Mouse (Mus musculus) cerebellum, adult 9-11 months (tissue): Measurements from ENCODE around the gene Clip2.
A peak's percentile ranks its signal among the peaks of the same experiment; 100 is the strongest.
"Not testable (repeated sequence)": the region's sequence is repeated elsewhere in the genome, so short reads cannot be mapped to it uniquely, and the experiment has no call there.

ENCODE experiments used
- DNase-seq: peaks from one replicate; pipeline ENCODE4 v3.0.0; 2022

Clip2 gene

DNA sequence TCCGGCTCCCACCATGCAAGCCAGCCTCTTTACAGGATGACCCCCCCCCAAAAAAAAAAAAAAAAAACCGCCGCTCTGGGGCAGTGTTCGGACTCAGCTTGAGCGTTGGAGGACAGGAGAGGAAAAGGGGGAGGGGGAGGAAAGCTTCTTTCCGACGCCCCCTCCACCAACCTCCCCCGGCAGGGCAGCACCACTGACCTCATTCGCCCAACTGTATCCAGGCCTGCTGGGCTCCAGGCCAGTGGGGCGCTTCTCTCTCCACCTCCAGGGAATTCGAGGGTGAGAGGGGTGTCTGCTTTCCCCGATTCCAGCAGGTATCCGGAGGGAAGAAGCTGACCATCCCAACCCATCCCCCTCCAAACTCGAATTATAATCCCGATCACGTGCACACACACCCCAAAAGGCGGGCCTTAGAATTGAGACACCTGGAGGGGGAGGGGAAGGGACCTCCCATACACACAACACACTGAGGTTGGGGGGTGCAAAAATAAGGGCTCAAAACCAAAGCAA, 96.3 kb downstream of the Clip2 start:
- peak; percentile 70 for DNase-seq

DNA sequence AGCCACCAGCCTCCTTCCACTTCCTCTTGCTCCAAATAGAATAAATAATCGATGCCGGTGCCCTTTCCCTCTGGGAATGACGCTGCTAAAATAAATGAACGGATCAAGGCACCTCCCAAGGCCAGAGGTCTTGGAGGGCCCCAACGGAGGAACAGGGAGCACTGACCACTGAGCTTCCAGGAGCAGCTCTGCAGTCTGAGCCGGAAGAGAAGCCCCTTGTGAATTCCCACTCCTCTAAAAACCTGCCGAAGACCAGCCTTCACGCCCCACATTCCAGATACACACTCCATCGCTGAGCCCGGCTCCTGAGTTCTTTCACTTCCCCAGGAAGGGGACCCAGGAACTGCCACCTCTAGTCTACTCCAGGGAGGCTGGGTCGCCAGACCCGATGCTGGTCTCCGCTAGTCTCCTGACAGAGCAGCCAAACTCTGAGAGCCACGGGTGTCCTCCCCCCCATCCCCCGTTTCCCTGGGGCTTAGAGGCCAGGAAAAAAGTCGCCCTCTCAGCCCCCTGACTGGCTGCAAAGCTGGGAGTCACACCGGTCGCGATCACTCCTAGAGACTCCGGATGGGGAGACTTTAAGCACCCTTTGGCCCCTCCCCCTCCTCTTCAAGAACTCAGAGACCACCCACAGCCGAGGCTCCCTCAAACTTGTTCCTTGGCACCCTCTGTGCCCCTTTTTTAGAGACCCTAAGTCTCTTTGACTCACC, 96.9 kb downstream of the Clip2 start:
- peak; percentile 45 for DNase-seq

DNA sequence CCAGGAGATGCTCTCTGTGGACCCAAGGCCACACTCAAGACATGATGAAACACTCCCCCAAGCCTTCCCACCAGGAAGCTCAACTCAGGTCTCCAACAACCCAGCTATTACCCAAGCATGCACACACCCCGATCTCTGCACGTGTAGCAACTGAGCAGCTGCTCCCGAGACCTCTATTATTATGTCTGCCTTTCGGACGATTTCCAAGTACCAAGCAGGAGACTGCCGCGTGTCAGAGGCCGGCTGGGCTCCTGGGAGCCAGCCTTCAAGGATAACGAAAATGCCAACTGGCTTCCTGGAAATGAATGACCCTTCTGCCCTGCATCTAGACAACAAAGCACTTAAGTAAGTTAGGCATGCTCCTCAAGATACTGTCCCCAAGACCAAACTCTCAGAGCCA, 97.8 kb downstream of the Clip2 start:
- DNase-seq, result no peak

DNA sequence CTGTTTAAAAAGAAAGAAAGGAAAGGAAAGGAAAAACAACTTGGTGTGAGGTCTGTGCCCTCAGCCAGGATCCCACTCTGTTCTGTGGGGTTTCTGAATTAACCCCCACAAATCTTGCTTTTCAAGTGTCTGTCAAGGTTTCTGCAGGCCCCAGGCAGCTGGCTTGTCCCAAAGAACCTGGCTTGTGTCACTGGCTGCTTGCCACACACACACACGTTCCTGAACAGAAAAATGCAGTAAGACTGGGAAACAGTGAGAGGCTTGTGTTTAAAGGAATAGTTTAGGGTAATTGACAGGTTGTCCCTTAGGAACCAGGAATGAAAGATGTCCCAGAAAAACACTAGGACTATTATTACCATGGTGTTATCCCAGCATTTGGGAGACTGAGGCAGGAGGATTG, 98.7 kb downstream of the Clip2 start:
- DNase-seq, result no peak

DNA sequence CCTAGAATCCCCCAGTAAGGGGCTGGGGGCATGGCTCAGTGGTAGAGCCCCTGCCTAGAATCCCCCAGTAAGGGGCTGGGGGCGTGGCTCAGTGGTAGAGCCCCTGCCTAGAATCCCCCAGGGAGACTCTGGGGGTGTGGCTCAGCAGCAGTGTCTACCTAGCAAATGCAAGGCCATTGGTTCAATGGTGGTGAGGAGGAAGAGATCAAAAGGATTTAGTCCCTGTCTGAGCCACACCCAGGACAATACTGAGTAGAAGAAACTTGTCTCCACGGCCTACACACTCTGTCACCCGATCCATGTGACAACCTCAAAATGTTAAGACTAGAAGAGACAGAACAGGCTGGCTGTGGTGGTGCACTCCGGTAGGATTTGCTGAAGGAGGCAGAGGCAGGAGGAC, 105.5 kb downstream of the Clip2 start:
- DNase-seq, result not testable (repeated sequence)

DNA sequence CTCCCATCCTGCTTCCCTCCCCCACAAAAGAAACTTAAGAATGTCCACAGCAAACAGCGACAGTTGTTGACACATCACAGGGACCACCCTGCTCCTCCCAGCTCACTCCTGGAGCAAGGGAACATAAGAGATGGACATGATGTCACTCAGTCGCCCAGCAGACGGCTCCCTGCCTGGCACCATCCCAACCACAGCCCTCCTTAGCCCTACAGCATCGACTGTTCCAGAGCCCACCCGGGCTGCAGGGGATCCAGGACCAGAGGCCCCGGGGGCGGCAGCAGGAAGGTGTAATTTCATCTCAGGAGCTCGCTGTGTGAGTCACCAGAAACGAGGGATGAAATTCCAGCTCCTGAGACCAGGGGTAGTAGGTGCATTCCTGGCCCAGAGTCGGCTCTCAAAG, 106.3 kb downstream of the Clip2 start:
- DNase-seq, result no peak

DNA sequence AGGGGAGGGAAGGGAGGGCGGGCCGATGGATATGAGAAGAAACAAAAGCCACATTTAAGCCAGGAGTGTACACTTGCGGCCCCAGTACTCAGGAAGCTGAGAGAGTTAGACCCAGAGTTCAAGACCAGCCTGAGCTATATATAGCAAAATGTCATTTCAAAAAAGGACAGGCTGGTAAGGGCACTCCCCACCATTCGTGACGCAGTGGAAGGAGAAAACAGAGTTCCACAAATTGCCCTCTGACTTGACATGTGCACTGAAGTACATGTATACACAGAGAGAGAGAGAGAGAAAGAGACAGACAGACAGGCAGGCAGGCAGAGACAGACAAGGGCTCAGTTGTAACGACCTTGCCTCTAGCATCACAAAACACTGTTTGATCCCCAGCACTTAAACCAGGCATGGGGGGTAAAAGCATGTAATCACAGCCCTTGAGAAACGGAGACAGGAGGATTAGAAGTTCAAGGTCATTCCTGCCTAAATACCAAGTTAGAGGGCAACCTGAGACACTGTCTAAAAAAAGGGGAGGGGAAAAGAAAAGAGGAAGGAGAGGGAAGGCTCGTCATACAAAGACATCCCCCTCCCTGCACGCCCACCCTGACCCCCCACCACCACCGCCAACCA, 106.9 kb downstream of the Clip2 start:
- no peak for DNase-seq

DNA sequence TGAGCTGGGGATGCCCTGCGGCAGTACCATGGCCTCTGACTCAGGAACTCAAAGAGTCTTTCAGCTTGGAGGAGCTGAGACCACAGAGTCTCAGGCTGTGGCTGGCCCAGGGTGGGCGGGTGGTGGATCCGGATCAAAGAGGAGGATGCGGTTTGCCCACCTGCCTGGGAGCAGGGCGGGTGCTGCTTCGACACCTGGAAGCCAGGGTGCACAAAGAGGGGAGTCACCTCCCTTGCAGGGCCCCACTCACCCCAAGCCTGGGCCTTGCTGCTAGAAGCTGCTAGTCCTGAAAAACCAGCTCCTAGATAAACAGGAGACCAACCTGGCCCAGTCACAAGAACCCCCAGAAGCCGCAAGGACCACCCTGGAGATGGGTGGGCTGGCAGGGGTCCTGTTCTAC, 107.8 kb downstream of the Clip2 start:
- no peak for DNase-seq

DNA sequence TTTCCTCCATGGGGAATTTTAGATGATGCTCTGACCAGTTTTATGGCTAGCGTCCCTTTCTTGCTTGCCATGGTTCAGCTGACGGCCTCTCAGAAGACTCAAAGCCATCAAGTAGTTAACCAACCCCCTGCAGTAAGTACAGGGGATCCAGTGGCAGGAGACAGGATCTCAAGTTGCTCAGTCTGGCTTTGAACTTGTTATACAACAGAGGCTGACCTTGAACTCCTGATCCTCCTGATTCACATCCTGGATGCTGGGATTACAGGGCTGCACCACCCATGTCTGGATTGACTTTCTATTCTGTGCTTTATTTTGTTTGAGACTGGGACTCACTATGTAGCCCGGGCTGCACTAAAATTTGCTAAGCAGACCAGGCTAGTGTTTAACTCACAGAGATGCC, 110.2 kb downstream of the Clip2 start:
- no peak for DNase-seq

DNA sequence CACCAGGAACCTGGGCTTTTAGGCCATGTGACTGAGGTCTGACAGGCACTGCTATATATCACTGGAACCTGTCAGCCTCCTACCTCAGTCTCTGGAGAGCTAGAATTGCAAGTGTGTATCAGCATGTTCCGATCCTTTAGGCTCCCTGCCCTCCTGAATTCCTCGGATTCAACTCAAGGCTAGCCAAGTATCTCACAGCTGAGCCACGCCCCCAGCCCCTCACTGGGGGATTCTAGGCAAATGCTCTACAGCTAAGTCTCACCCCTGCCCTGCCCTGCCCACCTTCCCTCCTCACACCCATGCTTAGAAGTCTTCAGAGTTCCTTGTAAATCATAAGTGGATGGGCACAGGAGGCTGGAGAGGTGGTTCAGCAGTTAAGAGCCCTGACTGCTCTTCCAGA, 111.1 kb downstream of the Clip2 start:
- DNase-seq, result no peak

DNA sequence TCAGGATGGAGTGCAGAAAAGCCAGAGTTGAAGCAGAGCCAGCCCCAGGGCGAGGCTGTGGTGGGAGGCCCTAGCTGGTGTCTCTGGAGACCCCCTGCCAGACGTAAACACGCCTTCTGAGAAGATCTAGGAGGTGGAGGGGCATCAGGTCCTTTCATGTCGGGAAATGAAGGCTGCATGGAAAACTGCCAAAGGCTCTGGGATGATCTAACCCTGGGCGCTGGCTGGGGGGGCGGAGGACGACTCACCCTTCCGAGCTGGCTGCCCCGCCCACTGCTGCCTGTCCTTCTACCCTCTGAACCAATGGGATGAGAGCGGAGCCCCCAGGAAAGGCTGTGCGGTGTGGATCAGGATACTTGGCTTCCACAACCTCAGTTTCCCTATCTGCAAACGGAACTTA, 112.1 kb downstream of the Clip2 start:
- DNase-seq, result no peak

DNA sequence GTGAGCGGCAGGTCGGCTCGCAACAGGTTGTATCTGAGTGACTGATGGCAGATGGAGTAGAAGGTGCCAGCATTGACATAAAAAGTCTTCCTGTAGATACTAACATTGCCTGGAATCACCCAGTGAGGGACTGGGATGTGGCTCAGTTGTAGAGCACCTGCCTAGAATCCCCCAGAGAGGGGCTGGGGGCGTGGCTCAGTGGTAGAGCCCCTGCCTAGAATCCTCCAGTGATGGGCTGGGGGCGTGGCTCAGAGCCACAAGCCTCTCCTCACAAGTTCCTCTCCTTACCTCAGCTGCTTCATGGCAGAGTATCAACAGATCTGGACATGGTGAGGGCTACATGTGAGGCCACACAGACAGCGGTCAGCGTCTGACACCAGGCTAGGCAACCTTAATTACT, 112.8 kb downstream of the Clip2 start:
- DNase-seq, result no peak
